Mouse (Mus musculus): ENCODE results near the gene Epb41l2.

DNA sequence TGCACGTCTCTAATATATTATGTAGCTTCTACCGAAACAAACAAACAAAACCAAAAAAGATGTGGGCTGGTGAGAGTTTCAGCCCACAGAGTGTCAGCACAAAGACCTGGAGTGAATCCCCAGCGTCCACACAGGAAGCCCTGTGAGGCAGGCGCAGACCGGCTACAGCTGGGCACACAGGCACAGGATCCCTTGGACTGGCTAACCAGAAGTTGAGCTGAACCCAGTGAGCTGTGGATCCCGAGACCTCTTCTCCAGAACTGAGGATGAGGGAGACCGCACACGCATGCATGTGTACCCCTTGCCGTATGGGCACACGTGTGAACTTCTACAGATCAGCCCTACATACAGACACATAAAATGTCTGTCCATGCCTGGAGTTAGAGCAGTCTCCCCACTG lies 94.2 kb downstream of the Epb41l2 start:
- TF ChIP-seq CTCF (conservative IDR thresholded peaks at IDR 0.05; ENCODE audit: insufficient read depth, insufficient read length, low read depth, low read length) (no peak), POLR2A (IDR thresholded peaks at IDR 0.05; ENCODE audit: low read depth, low read length) (no peak)

Data from kidney, adult 2 months (tissue).